Mouse (Mus musculus) liver, postnatal 0 days (tissue): ENCODE measurements at regions not wholly inside any gene's neighbourhood (a gene's known extent, or its start where the extent isn't known, plus 50 kb on each side); places are given as distances from the start of the nearest gene placed in this dataset.

Source experiments
- ATAC-seq: fragments of 200-750 bp; cut with Nextera tagmentation; 2 replicates; pipeline ENCODE4 v1.8.0; 2017; ENCODE audit warnings: mild to moderate bottlenecking, moderate library complexity
- DNase-seq: peaks from one replicate; pipeline ENCODE4 v3.0.0-alpha.2; 2016
- H3K27ac ChIP-seq: fragments of 300-500 bp; sonication (generic); 2 replicates; pipeline ENCODE4 v1.5.1; 2014; ENCODE audit warnings: antibody characterized with exemption, moderate library complexity, mild to moderate bottlenecking, low read depth
- H3K27me3 ChIP-seq: fragments of 300-500 bp; sonication (generic); 2 replicates; pipeline ENCODE4 v1.6.1; 2014; ENCODE audit warnings: low read length, control low read depth, mixed read lengths; ENCODE audit not compliant: insufficient read depth
- H3K36me3 ChIP-seq: fragments of 300-500 bp; sonication (generic); replicated peaks from 2 replicates; pipeline ENCODE4 v1.6.1; 2014; ENCODE audit warnings: mild to moderate bottlenecking, control low read depth, low read length, moderate library complexity, mixed read lengths; ENCODE audit not compliant: insufficient read depth
- H3K4me1 ChIP-seq: fragments of 300-500 bp; sonication (generic); 2 replicates; pipeline ENCODE4 v1.6.1; 2014; ENCODE audit warnings: antibody characterized with exemption, mild to moderate bottlenecking, control low read depth; ENCODE audit not compliant: insufficient read depth
- H3K4me2 ChIP-seq: fragments of 300-500 bp; sonication (generic); 2 replicates; pipeline ENCODE4 v1.6.1; 2014; ENCODE audit warnings: low read depth, mild to moderate bottlenecking, low read length, moderate library complexity, mixed read lengths
- H3K4me3 ChIP-seq: fragments of 300-500 bp; sonication (generic); 2 replicates; pipeline ENCODE4 v1.5.1; 2014; ENCODE audit warnings: low read depth, low read length
- H3K9ac ChIP-seq: fragments of 300-500 bp; sonication (generic); replicated peaks from 2 replicates; pipeline ENCODE4 v1.6.1; 2014; ENCODE audit warnings: mild to moderate bottlenecking, moderate library complexity
- H3K9me3 ChIP-seq: fragments of 300-500 bp; sonication (generic); 2 replicates; pipeline ENCODE4 v1.6.1; 2016; ENCODE audit warnings: mild to moderate bottlenecking, control low read depth, low read length, mixed read lengths
- CTCF ChIP-seq: sonication (generic); IDR thresholded peaks from 2 replicates; pipeline ENCODE4 v1.5.1; 2016; ENCODE audit warnings: antibody characterized with exemption, low read depth
- EP300 ChIP-seq: IDR thresholded peaks from 2 replicates; pipeline ENCODE4 v1.6.1; 2016; ENCODE audit warnings: antibody characterized with exemption, low read depth, mild to moderate bottlenecking
- WGBS: fragments of 180-500 bp; shearing (Covaris S2); extraction: QIAGEN DNeasy Blood & Tissue Kit; methylation state at CpG from one replicate; pipeline ENCODE4 v1.1.7; 2014; ENCODE audit not compliant: insufficient replicate concordance; 5-methylcytosine and 5-hydroxymethylcytosine counted together

DNA sequence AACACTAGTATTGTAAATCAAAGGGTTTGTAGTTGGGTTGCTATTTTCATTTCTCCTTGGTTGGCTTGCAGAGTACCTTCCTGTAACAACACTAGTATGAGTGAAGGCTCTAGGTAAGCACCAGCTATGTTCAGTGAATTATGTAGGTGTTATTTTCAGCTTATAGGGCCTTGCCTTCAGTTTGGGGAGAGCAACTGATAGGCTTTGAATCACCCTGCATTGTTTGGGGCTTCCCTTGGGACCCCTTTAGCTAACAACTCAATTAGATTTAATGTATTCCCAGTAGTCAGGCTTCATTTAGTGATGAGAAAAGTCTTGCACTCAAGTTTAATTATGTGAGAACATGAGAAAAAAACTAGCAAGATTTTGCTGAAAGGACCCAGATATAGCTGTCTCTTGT, 193.6 kb downstream of the Col12a1 start:
- Histone ChIP-seq H3K9me3 (no peaks in the 10 kb centered on the region), H3K27ac (no peak overlapping the region), H3K4me1 (no peaks in the 10 kb centered on the region), H3K9ac (no peak overlapping the region), H3K36me3 (no peaks in the 10 kb centered on the region), H3K4me3 (no peak overlapping the region), H3K4me2 (no peak overlapping the region), H3K27me3 (no peaks in the 10 kb centered on the region)
- DNase-seq (no peak), ATAC-seq (no peak)
- TF ChIP-seq CTCF: no peak
- no peak for TF ChIP-seq EP300

DNA sequence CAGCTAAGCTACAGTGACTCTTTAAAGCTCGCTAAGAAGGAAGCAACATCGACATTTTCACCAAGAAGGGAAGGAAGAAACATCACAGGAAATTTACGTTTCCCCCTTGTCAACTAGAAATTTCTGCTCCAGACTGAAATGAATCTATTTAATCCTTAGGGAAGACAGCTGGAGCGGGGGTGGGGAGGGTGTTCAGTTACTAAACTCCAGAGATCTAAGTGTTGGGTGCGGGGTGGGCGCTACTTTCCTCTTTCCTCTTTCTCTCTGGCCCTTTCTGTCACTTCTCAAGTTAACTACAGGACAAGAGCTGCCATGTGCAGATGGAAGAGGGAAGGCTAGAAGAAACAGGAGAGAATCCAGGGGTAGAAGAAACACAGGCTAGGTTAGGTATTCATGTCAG, 192.2 kb downstream of the Col12a1 start:
- ATAC-seq (no peak), DNase-seq (no peak)
- Histone ChIP-seq H3K27ac (no peak overlapping the region), H3K27me3 (no peaks in the 10 kb centered on the region), H3K4me2 (no peak overlapping the region), H3K36me3 (no peaks in the 10 kb centered on the region), H3K9me3 (no peaks in the 10 kb centered on the region), H3K9ac (no peak overlapping the region), H3K4me1 (no peaks in the 10 kb centered on the region), H3K4me3 (no peak overlapping the region)
- 52% methylated on average over 6 of the region's 6 CpGs for WGBS
- TF ChIP-seq EP300: no peak
- TF ChIP-seq CTCF: no peak

DNA sequence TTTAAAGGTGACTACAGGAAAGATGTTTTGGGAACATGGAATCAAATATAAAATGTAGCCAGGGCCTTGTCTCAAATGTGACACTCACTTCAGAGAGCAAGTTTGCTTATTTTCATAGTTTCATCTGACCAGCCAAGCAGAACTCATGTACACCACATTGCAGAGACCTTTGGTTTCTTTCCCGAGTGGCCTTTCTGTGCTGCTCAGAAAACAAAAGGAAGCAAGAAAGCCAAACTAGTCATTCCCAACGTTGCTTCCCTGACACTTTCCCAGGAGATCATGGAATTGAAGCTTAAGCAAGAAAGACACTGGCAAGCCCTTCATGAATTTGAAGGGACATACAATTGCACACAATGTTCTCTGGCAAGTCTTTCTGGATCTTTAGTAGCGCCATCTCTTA, 191.3 kb downstream of the Col12a1 start:
- H3K27ac ChIP-seq: no peak overlapping the region
- H3K36me3 ChIP-seq: no peaks in the 10 kb centered on the region
- WGBS: 67% methylated on average over 3 of the region's 3 CpGs
- H3K4me3 ChIP-seq: no peak overlapping the region
- H3K27me3 ChIP-seq: no peaks in the 10 kb centered on the region
- ATAC-seq (no peak), DNase-seq (no peak)
- no peaks in the 10 kb centered on the region for H3K9me3 ChIP-seq
- H3K9ac ChIP-seq: no peak overlapping the region
- no peak for TF ChIP-seq CTCF
- TF ChIP-seq EP300: no peak
- no peaks in the 10 kb centered on the region for H3K4me1 ChIP-seq
- H3K4me2 ChIP-seq: no peak overlapping the region
